Mouse (Mus musculus) erythroid progenitor cell, adult 5-6 weeks (primary cell): ENCODE data around the gene Fam161a. TPM values are rescaled to one million over a fixed set of nuclear protein-coding genes. Genes with fewer than 3 reads are reported as not detected.
A peak's percentile ranks its signal among the peaks of the same experiment; 100 is the strongest.

Experiments
- ATAC-seq: replicated peaks from 2 replicates; pipeline ENCODE4 v1.8.0; 2016; ENCODE audit warnings: moderate number of reproducible peaks, mild to moderate bottlenecking, moderate TSS enrichment, inconsistent platforms; ENCODE audit not compliant: poor library complexity, low FRiP score, severe bottlenecking
- total RNA-seq, 2 experiments: library from RNA; stranded (forward) in 1 of 2; stranded (reverse) in 1 of 2; fragments of 150-400 nt in 1 of 2; fragments of 186-747, 209-891 nt in 1 of 2; gene quantifications; 2 replicates each; pipeline versions ENCODE4 v1.2.3 to v1.2.4; 2015 to 2017; ENCODE audit warnings: low replicate concordance in 2 of 2

Fam161a gene
- 8.0 and 29.9 TPM in 2 replicates for total RNA-seq (2015; ENCODE audit: low replicate concordance)
- 6.8 and 19.2 TPM in 2 replicates for total RNA-seq (2017; ENCODE audit: low replicate concordance)

DNA sequence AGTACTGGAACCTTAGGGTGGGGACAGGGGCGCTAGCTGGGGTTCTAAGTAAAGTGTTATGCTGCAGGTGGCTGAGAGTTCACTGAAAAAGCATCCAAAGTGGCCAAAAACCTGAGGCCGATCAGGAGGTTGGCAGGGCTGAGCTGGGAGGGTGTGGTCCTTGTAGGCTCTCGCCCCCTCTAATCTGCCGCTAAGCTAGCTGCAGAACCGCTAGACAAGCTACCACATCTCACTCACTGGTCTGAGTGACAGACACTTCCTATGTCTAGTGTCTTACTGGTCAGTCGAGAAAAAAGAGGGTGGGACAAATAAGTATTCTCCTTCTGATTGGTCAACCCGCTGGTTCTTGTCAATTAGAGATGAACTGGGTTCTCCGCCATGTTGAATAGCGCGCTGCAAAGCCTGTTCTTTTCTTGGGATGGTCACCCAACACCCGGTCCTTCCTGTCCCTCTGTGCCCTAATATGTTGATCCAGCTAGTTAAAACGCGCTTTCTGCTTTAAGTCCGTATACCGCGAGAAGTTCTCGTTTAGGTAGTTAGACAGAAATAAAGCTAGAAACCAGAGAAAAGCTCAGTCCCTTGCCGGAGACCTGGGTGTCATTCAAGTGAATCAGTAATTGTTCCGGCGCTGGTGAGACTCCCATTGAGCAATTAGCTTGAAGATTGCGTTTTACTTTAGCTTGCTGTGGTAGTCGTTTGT is at the start of gene Fam161a:
Gene Fam161a, plus strand, starts transcription at position 51 of the 700 bp plus-strand sequence.
- ATAC-seq, result peak; percentile 91

DNA sequence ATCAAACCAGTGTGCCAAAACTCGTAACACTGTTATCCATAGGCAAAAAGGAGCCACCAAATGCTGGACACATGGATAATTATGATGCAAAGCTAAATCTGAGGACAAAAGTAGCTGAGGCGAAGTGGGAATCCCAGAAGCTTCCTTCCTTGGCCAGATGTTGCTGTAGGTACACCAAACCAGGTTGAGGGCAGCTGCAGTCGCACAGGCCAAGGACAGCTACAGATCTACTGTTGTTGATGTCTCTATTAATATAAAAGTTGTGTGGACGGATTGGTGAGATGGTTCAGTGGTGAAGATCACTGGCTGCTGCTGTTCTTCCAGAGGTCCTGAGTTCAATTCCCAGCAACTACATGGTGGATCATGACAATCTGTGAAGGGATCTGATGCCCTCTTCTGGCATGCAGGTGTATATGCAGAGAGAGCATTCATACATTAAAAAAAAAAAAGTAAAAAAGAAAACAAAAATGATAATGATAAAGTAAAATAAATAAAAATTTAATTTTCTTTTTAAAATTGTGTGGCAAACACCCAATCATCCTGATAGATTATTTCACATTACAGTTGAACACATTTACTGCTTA is 49.4 kb upstream of the Fam161a start:
- ATAC-seq, result no peak

DNA sequence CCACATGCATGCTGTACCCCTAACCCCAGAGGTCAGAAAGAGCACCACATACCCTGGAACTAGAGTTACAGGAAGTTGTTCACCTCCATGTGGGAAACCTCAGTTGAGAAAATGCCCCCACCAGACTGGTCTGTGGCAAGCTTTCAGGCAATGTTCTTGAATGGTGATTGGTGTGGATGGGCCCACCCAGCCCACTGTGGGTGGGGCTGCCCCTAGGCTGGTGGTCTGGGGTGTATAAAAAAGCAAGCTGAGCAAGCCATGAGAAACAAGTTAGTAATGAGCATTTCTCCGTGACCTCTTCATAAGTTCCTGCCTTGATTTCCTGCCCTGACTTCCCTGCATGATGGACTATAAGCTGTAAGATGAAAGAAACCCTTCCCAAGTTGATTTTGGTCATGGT is 45.2 kb upstream of the Fam161a start:
- ATAC-seq, result no peak

DNA sequence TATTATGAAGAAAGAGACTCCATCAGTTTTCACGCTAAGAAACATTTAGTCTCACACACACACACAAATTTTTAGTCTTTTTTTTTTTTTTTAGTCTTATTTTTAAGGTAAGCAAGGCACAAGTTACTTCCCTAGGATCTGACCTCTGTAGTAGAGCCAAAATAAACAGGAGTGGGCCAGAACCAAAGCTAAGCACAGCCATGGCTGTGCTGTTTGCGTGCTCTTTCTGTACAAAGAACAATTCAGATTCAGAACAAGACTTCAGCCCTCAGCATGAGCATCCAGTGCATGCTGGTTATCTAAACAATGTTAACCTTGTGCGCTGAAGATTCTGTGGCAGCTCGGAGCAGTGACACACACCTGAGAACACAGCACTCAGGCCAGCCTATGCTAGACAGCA is 42.9 kb upstream of the Fam161a start:
- ATAC-seq, result no peak

DNA sequence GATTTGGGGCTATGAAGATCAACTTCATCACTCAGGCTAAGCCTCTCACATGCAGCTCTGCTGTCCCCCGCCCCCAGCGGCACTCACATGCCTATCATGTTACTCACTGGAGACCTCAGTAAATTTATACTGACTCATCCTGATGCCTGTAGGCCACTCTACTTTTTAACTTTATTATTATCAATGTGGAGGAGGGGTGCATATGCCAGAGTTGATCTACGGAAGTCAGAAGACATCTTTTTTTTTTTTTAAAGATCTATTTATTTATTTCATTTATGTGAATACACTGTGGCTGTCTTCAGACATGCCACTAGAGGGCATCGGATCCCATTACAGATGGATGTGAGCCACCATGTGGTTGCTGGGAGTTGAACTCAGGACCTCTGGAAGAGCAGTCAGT is 41.8 kb upstream of the Fam161a start:
- no peak for ATAC-seq

DNA sequence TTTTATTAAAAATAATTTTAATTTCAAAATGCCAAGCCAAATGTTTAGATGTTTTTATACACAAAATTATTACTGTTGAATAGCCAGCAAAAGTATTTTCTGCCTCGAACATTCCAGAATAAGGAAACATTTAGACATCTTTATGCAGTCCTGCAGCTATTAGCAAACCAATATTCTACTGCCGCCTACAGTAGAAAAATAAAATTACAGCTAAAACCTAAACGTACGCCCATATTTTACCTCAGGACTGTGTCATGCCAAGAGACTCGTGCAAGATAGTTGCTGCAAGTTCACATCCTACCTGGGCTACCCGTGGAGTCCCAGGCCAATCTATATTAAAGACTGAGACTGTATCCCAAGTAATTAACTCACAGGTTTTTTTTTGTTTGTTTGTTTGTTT is 37.8 kb upstream of the Fam161a start:
- ATAC-seq, result no peak

DNA sequence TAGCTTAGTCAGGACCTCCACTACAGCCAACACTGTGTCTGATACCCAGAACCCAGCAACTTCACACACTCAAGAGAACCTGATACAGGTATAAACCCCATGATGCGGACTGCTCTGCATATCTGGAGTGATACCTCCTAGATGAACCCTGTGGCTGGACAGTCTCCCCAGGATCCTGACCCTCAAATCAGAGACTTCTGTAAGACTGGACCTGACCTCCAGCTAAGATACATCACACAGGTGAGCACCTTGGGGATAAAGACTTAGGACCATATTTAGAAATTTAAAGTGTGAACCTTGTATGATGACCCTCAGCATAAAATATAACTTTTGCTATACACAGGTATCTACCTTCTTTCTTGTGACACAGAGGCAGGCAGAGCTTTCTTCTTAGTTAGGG is 36.8 kb upstream of the Fam161a start:
- no peak for ATAC-seq

DNA sequence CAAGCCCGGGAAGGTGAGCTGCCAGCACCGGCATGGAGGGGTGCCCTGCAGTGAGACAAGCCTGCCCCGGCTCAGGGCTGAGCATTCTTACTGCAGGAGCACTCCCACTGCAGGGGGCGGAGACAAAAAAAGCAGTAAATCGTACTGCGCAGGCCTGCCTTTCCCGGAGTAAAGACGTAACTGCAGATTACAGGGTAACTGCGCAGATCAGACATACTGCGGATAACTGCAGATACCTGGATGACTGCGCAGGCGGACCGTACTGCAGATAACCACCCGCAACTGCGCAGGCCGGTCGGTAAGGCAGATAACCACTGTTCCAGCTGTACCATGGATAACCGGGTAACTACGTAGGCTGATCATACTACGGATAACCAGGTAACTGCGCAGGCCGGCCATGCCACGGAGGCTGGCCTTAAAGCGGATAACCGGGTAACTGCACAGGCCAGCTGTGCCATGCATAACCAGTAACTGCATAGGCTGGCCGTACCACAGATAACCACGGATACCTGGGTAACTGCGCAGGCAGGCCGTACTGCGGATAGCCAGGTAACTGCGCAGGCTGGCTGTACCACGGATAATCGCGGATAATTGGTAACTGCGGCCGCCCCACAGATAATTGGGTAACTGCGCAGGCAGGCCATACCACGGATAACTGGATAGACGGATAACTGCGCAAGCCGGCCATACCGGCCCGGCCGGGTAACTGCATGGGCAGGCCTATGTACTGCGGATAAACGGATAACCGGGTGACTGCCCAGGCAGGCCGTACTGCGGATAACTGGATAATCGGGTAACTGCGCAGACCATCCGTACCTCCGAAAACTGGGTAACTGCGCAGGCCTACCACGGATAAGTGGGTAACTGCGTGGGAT is 35.3 kb upstream of the Fam161a start, which contains the start of gene Zrsr1:
Gene Zrsr1, plus strand, starts transcription at position 171 of the 875 bp plus-strand sequence.
- peak; percentile 80 for ATAC-seq

DNA sequence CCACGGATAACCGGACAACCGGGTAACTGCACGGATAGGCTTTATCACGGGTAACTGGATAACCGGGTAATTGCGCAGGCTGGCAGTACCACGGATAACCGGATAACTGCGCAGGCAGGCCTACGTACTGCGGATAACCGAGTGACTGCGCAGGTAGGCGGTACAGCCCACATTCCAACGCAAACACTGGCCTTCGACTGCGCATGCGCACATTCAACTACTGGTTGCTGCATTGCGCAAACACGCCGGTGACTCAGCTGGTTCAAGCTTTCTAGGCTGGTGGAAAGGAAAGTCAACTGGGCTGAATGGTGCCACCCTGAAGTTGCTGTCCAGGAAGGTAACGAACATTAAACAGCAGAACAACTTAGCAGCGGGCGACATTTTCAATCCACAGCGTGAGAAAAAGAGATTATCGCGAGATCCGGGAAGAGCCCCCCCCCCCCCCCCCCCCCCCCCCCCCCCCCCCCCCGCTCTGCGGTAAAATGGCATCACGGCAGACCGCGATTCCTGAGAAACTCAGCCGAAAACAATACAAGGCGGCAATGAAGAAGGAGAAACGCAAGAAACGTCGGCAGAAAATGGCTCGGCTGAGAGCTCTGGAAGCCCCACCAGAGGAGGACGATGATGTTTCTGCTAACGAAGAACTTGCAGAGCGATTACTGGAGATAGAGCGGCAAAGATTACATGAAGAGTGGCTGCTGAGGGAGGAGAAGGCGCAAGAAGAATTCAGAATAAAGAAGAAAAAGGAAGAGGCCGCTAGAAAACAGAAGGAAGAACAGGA is 34.4 kb upstream of the Fam161a start:
- ATAC-seq, result peak; percentile 72

DNA sequence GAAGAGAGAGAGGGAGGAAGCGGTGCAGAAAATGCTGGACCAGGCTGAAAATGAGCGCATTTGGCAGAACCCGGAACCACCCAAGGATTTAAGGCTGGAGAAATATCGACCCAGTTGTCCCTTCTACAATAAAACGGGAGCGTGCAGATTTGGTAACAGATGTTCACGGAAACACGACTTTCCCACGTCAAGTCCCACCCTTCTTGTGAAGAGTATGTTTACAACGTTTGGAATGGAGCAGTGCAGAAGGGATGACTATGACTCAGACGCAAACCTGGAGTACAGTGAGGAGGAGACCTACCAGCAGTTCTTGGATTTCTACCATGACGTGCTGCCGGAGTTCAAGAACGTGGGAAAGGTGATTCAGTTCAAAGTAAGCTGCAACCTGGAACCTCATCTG is 33.7 kb upstream of the Fam161a start:
- no peak for ATAC-seq

DNA sequence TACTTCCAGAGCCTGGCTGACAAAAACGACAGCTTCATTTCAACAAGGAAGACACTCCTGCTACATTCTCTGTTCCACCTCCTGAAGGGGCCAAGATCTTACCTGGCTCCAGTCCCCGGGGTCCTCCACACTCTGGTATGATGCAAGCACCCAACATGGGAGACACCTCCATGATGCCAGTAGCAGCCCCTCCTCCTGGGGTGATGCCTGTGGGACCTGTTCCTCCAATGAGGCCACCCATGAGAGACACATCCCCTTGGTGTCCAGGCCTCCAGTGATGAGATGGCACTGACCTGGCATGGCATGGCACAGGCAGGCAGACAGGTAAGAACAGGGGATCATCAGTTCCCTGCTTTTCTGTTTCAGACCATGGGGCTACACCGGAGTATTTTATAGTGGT is 29.1 kb upstream of the Fam161a start:
- ATAC-seq, result no peak

DNA sequence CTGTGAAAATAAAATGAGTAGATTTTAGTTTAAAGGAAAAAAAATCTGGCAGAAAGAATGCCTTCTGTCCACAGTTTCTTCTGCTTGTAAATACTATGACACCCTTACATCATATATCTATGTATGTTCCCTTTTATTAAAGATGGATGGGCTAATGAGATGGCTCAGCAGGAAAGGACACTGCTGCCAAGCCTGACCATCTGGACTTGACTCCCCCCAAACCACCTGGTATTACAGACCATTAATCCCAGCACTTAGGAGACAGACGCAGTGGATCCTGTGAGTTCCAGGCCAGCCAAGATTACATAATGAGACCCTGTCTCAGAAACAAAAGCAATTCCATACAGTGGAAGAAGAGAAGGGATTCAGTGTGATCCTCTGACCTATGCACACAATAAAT is 28.6 kb upstream of the Fam161a start:
- ATAC-seq, result no peak

DNA sequence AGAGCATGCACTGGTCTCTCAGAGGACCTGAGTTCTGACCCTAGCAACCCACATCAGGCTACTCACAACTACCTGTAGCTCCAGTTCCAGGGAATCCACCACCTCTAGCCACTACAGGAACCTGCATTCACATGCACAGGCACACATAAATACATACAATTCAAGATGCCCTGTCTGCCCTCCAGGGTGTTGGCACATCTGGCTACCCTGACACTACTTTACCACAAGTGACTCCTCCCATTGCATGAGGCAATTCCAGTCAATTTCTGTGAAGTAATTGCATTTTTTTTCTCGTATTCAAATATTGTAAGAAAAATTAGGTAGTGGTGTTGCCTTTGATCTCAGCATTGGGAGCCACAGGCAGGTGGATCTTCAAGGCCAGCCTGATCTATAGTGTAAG is 28.1 kb upstream of the Fam161a start:
- no peak for ATAC-seq

DNA sequence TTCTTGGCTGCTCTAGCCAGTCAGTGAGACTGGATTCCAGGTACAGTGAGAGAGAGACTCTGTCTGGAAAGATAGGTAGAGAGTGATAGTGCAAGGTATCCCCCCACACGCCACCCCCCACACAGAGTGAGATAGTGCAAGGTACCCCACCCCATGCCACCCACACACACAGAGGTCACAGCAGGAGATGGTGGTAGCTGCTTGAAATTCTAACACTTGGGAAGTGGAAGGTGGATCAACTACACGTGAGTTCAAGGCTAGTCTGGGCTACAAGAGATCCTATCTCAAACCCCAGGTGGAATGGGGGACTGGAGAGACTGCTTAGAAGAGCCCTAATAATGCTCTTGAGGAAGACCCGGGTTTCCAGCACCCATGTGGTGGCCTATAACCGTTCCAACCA is 26.3 kb upstream of the Fam161a start:
- ATAC-seq, result no peak

DNA sequence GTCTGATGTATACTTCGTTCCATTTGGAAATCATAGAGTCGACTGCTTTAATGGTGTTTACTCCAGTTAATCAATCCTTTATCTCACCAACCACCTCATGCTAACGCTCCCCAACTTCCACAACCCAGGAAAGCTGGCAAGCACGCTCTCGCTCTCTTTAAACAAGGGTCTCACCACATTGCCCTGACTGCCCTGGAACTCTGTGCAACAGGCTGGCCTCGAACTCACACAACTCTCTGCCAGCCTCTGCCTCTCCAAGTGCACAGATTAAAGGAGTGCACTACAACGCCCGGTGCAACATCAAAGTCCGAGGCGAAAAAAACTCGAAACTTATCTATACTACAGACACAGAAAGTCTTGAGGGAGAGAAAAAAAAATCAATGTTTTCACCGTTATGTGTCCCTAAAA is 25.8 kb upstream of the Fam161a start:
- peak; percentile 32 for ATAC-seq

DNA sequence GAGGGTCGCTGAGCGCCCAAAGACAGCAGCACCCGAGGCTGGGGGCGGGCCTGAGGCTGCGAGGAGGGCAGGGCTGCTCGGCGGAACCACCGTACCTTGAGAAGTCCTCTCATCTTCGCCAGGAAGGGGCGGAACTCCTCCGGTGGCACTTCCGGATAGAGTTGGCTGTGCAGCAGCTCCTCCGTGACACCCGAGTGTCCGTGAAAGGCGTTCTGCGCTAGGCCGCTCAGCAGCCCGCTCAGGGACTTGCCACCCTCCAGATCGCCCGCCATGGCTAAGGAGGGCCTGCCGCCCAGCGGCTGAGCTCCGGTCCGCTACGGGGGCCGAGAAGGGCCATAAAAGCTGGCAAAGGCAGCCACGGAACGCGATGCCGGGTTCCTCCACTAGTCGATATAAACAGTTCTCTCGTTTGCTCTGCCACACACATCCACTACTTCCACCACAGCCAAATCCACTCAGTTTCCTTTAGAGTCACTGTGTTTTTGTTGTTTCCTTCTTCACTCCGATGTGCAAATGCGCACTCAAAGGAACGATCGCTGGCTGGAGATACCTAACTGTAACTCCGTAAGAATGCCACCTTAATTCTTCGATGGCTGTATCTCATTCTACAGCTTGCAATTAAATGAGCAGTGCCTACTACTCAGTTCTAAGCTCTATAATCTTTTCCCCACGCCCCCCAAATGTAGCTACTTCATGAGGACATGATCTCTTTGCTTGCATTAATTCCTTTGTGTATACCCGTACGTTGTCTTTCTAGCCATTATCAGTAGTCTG is 25.2 kb upstream of the Fam161a start, which contains the start of the genes Gm28048 and Commd1:
Gene Gm28048, minus strand, starts transcription at position 107 of the 774 bp plus-strand sequence.
Gene Commd1, minus strand, starts transcription at position 399 of the 774 bp plus-strand sequence.
- ATAC-seq, result peak; percentile 87

DNA sequence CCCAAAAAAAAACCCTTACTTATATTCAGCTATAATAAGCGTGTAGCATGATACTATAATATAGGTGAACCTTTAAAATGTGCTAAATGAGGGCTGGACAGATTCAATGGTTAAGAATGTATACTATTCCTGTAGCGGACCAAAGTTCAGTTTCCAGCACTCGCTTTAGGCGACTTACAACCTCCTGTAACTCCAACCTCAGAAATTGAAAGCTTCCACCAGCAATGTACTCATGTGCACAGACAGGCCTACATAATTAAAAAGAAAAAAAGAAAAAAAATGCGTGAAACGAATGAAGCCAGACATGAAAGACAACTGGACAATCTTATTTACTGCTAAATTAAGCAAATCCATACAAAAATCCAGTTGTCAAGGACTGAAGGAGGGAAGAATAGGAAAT is 24.5 kb upstream of the Fam161a start:
- no peak for ATAC-seq

DNA sequence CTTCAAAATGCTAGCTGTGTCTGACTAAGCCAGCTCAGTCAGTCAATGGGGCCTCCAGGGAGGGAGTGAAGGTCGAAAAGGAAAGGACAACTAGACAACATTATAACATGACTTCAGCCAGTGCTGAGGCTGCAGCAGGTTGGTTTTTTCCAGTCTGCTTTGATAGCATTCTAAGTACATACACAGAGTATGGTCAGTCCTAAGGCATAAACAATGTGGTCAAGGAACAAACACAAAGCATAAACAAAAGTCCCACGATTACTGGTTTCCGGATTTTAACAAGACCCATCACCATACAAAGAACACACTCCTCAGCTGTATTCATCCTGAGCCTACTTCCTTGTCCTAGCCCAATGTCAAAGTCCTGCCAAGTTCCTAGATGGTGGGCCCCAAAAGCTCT is 21.8 kb upstream of the Fam161a start:
- ATAC-seq, result no peak

DNA sequence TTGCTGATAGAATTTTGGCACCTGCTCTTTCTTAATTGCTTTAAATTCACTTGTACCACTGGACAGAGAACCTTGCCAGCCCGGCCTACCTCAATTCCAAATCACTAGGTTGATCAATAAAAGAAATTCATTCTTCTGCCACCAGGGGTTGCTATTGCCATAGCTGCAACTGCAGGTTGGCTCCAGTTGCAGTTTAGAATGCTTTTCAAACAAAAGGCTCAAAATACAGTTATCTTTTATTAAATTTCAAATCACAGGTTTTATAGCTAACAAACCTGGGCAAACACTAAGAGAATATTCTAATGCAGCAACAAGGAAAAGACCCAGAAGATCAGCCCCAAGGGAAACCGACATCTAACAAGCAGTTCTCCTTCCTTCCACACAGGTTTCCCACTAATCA is 20.0 kb upstream of the Fam161a start:
- 0 out of 2 replicates have a peak, but pooled peaks have one; percentile 40 for ATAC-seq
